Mouse (Mus musculus) olfactory bulb, adult 2 months (tissue): Measurements from ENCODE around the gene Ctdspl2. TPM values are rescaled to one million over a fixed set of nuclear protein-coding genes. Genes with fewer than 3 reads are reported as not detected.
"Not testable (repeated sequence)": the region's sequence is repeated elsewhere in the genome, so short reads cannot be mapped to it uniquely, and the experiment has no call there.

ENCODE experiments used
- H3K27ac ChIP-seq: fragments of 200-500 bp; 2 replicates; pipeline ENCODE4 v1.5.1; 2012; ENCODE audit warnings: low read depth, low read length; ENCODE audit not compliant: insufficient read depth
- H3K4me1 ChIP-seq: fragments of 200-500 bp; 2 replicates; pipeline ENCODE4 v1.6.1; 2012; ENCODE audit warnings: low read length; ENCODE audit not compliant: control insufficient read depth, insufficient read depth
- H3K4me3 ChIP-seq: fragments of 200-500 bp; 2 replicates; pipeline ENCODE4 v1.5.1; 2012; ENCODE audit warnings: mild to moderate bottlenecking, low read depth, low read length, moderate library complexity; ENCODE audit not compliant: insufficient read depth
- CTCF ChIP-seq: fragments of 200-500 bp; IDR thresholded peaks from 2 replicates; pipeline ENCODE4 v1.5.1; 2012; ENCODE audit warnings: low read depth, mild to moderate bottlenecking, low read length, moderate library complexity; ENCODE audit not compliant: insufficient read depth
- POLR2A ChIP-seq: fragments of 200-500 bp; IDR thresholded peaks from 2 replicates; pipeline ENCODE4 v1.6.1; 2012; ENCODE audit warnings: mild to moderate bottlenecking, low read depth, low read length, moderate library complexity; ENCODE audit not compliant: insufficient read depth
- WGBS: fragments of 180-500 bp; shearing (Covaris S2); methylation state at CpG from one replicate; pipeline ENCODE4 v1.1.7; 2018; 5-methylcytosine and 5-hydroxymethylcytosine counted together
- polyA plus RNA-seq: library from polyadenylated mRNA; stranded (reverse); fragments of >200 nt; gene quantifications from 2 replicates; pipeline ENCODE4 v1.2.4, GENCODE M21; 2012; ENCODE audit warnings: low replicate concordance; ENCODE audit not compliant: missing spikeins, insufficient read depth, insufficient read length

Gene Ctdspl2
- polyA plus RNA-seq, 1 experiment = not detected

DNA sequence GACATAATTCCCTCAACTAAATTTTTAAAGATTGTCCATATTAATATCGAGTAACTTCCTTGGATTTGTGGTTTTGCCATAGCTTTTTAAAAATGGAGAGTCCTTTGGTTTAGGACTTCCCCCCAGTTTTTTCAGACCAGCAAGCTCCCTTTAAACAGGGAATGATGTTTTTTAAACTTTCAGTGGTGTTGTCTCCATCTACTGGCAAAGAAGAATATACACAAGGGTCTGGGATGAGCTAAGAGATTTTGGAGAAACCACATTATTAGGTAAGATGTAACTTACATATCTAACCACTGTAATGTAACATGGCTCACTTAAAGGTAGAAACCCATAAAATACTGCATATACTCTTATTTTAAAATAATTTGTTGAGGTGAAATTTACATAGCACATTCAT is 39.9 kb downstream of the Ctdspl2 start:
- 91% methylated on average over 1 of the region's 1 CpGs for WGBS
- TF ChIP-seq POLR2A (no peak), CTCF (no peak)

DNA sequence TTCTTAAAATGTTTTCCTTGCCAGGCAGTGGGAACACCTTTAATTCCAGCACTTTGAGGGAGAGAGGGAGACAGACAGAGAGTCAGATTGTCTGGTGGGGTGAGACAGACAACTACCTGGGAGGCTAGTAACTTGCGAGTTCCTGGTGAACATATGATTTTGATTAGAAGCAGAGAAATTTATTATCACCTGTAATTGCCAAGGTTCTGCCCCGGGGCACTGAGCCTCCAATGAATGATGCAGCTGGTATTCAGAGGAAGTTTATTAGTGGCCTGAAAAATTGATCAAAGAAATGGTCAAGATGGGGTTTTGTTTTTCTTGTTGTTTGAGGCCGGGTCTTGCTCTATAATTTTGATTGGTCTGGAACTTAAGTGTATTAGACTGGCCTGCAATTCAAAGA is 53.0 kb downstream of the Ctdspl2 start:
- Histone ChIP-seq H3K4me3 (no peak overlapping the region), H3K4me1 (no peaks in the 10 kb centered on the region), H3K27ac (no peak overlapping the region)
- WGBS = 92% methylated on average over 3 of the region's 3 CpGs
- TF ChIP-seq POLR2A (no peak), CTCF (no peak)

More for the DNA sequence above, 39.9 kb downstream of the Ctdspl2 start:
- Histone ChIP-seq H3K4me3 (no peak overlapping the region), H3K27ac (no peak overlapping the region), H3K4me1 (no peaks in the 10 kb centered on the region)

DNA sequence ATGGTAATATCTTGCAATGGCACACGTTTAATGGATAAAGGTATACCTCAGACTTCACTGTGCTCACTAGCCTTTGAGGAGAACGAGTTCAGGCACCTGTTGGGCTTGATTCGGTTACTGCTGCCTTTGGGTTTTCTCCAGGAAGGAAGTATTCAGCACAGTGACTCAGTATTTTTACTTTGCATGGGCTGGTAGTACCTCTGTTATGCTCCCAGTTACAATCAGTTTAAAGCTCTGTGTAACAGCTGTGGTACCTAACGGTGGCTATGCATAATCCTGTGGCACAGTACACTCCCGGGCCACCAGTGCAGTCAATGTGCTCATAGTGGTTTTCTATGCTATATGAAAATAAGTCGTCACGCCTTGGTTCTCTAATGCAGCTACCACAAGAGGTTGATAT is 55.6 kb downstream of the Ctdspl2 start:
- no peak overlapping the region for H3K27ac ChIP-seq
- H3K4me3 ChIP-seq = no peak overlapping the region
- WGBS = 91% methylated on average over 7 of the region's 7 CpGs
- TF ChIP-seq CTCF (no peak), POLR2A (no peak)
- no peaks in the 10 kb centered on the region for H3K4me1 ChIP-seq

DNA sequence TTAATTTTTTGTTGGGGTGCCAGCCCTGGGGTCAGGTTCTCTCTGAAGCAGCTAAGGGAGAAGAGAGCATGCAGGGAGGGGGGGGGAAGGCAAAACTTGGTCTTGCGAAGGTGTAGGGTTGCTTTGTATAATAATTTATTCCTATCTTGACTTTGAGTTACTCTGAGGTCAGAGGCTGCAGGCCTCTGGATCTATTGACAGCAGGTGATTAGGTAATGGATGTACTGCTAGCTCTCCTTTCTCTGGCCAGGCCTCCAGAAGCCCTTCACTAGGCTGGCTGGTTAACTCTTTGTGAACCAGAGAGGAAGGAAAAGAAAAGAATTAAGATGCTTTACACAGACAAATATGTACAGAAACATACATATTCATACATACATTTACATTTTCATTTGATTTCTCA is 62.9 kb downstream of the Ctdspl2 start:
- WGBS = 86% methylated on average over 1 of the region's 1 CpGs

DNA sequence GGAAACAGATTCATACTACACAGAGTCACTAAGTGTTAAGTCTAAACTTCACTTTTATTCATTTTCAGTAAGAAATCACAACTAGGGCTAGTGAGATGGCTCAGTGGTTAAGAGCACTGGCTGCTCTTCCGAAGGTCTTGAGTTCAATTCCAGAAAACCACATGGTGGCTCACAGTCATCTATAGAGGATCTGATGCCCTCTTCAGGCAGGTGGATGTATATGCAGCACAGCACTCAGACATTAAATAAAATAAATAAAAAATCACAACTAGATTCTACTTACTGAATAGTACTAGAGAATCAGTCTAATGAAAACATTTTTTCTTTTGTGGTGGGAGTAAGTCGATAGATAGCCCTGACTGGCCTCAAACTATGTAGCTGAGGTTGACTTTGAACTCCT is 66.5 kb downstream of the Ctdspl2 start:
- no peaks in the 10 kb centered on the region for H3K4me1 ChIP-seq
- 79% methylated on average over 2 of the region's 2 CpGs for WGBS
- TF ChIP-seq CTCF (no peak), POLR2A (no peak)
- no peak overlapping the region for H3K4me3 ChIP-seq
- no peak overlapping the region for H3K27ac ChIP-seq

More for the DNA sequence above, 62.9 kb downstream of the Ctdspl2 start:
- Histone ChIP-seq H3K4me3 (no peak overlapping the region), H3K27ac (no peak overlapping the region), H3K4me1 (no peaks in the 10 kb centered on the region)
- TF ChIP-seq POLR2A = no peak

DNA sequence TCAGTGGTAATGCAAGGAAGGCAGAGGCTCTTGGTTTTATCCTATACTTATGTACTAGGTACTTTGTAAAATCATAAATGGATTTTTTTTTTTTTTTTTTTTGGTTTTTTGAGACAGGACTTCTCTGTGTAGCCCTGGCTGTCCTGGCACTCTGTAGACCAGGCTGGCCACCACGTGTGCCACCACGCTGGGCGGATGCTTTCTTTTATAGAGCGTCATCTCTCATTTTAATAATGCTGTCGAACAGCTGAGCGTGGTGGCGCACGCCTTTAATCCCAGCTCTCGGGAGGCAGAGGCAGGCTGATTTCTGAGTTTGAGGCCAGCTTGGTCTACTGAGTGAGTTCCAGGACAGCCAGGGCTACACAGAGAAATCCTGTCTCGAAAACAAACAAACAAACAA is 71.3 kb downstream of the Ctdspl2 start:
- 94% methylated on average over 10 of the region's 10 CpGs for WGBS
- not testable (repeated sequence) for H3K4me1 ChIP-seq, H3K4me3 ChIP-seq, H3K27ac ChIP-seq

DNA sequence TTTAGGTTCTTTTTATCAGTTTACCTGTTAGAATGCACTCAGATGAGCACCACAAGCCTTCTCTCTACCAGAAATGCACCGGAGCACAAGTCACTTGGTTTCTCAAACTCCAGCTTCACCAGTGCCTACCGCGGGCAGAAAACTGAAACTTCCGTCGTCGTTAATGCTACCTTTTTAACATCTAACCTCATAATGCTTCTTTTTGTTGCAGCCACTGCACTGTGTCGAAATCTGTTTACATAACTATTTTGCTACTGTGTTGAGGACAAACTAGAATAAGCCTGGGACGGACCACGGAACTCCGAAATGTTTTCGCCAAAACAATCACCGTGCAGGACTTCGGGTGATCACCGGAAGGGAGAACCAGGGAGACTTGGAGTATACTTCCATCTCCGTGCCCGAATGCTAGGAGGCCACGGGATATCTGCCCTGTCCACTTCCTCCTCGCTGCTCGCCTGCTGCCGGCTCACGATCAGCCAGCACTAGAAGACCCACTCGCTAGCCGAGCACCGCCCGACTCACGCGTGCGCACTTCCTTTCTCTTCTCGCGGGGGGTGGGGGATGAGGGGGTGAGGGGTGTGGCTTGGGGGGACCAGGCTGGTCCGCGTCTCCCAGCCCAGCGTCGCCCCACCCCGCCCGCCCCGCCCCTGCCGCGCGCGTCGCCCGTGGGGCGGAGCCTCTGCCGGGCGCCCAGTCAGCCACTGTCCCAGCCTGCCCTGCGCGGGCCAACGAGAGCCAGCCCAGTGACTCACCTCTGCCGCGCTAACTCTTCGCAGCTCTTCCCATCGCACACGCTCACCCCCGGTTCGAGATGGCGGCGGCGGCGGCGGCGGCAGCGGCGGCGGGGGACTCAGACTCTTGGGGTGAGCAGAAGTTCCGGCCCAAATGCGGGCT is 72.3 kb downstream of the Ctdspl2 start, which contains the start of gene Eif3j1:
TSS of gene Eif3j1 (plus strand) at position 685 of the 894 bp plus-strand sequence.
- Histone ChIP-seq H3K4me3 (peak within 1 kb of the TSS; percentile 94), H3K27ac (peak within 1 kb of the TSS; percentile 10), H3K4me1 (no peaks in the 10 kb centered on the region)
- TF ChIP-seq POLR2A = peak; percentile 93
- no peak for TF ChIP-seq CTCF
- under 1% methylated on average over 63 of the region's 67 CpGs for WGBS

DNA sequence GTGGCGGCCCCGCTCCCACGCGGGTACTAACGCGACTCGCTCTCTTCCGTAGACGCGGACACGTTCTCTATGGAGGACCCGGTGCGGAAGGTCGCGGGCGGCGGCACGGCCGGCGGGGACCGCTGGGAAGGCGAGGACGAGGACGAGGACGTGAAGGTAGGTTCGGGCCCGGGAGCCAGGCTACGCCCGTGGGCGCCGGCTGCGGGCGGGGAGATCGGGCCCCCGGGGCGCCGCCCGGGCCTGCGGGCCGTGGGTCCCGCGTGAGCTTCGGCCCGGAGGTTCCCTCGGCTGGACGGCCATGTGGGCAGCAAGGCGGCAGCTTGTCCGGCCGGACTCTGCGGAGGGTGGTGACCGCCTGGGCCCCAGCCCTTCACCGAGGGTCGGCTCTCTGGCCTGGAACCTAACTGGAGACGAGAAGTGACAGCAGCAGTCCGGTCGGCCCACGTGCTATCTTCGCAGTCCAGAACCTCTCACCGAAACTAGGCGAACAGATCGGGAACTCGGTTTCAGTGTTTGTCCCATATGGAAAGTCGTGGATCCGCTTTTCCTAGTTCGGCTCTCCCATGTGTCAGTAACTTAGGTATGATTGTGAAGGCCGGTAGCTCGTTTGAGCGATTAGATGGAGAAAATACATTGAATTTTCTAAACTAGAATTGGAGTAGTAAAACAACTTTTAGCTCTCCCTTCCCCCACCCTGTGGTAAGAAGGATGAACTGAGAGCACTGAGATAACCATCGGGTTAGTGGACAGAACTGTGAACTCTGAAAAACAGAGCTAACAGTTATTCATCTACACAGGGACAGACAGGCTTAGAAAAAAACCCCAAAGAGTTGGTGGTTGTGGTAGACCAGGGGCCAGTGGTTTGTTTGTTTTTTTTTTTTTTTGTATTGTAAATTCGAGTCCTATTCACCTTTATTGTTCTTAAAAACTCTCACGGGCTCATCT is 73.2 kb downstream of the Ctdspl2 start:
- H3K4me1 ChIP-seq = no peaks in the 10 kb centered on the region
- no peak overlapping the region; the same call in 1 of the 2 replicates for H3K27ac ChIP-seq
- TF ChIP-seq POLR2A (no peak), CTCF (no peak)
- under 1% methylated on average over 71 of the region's 71 CpGs for WGBS
- peak overlapping the region; percentile 94 for H3K4me3 ChIP-seq

DNA sequence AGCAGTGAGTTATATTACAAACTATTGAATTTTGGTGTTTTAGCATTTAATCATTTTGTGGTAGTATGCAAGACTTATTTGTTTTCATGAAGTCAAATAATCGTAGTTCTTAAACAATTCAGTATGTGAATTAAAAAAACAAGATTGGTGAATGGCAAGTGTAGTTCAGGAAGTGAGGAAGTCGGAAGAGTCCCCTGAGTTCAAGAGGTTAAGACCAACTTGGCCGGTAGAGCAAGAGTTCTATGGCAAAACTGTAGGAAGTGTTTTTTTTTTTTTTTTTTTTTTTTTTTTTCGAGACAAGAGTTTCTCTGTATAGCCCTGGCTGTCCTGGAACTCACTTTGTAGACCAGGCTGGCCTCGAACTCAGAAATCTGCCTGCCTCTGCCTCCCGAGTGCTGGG is 76.2 kb downstream of the Ctdspl2 start:
- Histone ChIP-seq H3K27ac (no peak overlapping the region), H3K4me1 (no peaks in the 10 kb centered on the region), H3K4me3 (no peak overlapping the region)
- WGBS = 83% methylated on average over 6 of the region's 6 CpGs
- TF ChIP-seq CTCF = no peak
- no peak for TF ChIP-seq POLR2A
